Mouse (Mus musculus): ENCODE results near the gene Akap2. TPM values are rescaled to one million over a fixed set of nuclear protein-coding genes. Genes with fewer than 3 reads are reported as not detected.

Gene Akap2
- total RNA-seq, 2 experiments from 2014 or later: 90.7 to 99.5 TPM

DNA sequence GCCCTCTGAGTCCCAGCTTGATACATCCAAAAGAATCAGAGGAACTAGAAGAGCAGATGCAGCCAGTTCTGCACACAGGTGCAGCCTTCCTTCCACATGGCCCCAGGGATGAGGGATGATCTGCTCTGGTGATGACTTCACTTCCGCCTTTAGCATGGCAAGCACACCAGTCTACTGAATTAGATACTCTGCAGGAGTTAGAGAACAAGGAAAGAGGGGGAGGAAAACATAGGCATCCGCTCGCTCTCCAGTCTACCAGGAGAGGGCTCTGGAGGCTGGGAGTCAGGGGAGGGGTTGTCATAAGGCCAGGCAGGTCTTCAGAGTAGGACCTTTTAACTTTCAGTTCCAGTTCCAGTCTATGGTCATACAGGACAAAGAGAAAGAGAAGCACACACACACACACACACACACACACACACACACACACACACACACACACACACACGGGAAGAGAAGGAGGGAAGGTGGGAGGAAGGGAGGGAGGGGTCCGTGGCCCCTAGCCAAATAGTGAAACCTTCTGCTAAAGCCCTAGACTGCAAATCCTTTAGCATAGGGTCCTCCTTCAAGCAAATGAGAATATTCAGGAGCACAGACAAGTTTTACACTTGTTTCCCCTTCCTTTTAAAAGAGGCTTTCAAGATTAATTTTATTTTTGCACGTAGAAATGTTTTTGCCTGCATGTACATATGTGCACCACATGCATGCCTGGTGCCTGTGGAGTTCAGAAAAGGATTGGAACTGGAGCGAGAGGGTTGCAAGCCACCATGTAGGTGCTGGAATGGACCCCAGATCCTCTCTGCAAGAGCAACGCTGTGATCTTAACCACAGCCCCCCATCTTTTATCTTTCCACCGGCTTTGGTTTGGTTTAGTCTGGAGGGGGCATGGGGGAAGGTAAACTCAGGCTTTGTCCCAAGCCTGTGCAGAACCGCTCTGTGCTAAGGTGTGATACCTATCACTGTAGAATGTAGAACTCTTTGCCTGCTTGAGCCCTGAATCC, 197.0 kb downstream of the Akap2 start:
- DNase-seq: no peak

GRCm38 (mm10) chr4:57915216-57915965, 197.9 kb downstream of the Akap2 start:
- DNase-seq: peak; percentile 72 to 75

DNA sequence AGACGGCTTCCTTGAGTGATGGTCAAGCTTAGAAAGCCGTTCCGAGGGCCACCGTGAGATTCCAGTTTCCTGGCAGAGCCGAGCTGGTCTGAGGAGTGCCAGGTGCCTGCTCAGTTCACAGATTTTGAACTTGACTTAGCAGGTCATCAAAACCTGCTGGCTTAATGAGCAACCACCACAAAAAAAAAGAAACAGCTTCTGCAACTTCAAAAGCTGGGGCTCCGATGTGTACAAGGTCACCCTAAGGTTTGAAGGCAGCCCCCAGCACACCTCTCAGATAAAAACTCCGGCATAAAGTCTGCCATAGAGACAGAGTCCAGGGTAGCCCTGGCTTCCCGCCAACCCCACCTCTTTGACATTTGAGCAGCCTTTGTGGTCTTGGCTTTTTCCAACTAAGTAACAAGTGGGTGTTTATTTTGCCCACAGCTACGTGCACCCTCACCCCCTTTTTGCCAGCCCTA, 198.8 kb downstream of the Akap2 start, which contains the start of gene D630039A03Rik:
Gene D630039A03Rik, minus strand, starts transcription at position 97 of the 461 bp plus-strand sequence.
- DNase-seq: no peak

DNA sequence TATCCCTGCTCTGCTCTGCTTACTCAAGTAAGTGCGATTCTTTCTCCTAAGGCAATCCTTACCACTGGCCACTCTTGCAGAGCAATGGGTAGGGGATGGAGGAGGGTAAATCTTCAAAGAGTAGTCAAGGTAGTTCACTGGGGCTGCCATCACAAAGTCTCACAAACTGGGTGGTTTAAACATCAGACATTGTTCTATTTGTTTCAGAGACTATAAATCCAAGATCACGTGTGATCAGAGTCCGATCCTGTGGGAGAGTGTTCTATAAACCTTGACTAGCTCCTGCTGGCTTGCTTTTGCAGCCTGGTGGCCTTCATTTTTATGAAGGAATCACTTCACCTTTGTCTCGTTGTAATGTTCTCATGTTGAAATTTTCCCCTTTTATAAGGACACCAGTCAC, 199.3 kb downstream of the Akap2 start:
- no peak for DNase-seq

DNA sequence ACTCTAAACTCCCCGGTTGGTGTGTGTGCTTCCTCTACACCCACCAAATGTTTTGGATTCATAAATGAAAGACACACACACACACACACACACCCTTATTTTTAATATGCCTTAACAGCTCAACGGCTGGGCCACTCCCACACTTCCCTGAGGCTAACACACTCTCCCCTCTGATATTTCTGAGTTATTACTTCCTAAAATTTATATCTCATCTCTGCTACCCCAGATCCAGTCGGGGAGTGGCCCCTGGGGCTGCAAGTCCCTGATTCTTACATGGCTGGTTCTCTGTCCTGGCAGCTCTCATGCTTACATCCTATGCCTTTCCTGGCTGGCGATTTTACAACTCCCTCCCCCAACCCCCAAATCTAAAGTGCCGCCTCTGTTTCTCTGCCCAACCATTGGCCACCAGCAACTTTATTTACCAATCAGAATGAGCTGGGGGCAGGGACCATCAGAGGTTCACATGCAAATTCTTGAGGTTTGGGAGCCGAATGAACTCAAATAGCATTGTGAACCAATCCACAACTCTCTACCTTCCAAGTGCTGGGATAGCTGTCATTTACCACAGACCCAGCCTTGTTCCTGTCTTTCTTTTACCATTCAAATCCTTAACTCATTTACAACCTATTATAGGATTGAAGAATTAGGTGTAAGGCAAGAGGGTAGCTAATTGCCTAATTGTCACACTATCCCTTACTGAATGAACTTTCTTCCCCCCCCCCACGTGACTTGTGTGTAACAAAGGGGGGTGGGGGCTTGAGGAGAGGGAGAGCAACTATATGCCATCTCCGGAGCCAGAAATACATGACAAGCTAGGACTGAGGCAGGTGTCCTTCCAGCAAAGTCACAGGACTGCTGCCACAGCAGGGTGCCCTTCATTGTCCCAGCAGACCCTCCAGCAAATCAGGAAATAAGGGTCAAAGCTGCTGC, 202.3 kb downstream of the Akap2 start:
- no peak for DNase-seq

DNA sequence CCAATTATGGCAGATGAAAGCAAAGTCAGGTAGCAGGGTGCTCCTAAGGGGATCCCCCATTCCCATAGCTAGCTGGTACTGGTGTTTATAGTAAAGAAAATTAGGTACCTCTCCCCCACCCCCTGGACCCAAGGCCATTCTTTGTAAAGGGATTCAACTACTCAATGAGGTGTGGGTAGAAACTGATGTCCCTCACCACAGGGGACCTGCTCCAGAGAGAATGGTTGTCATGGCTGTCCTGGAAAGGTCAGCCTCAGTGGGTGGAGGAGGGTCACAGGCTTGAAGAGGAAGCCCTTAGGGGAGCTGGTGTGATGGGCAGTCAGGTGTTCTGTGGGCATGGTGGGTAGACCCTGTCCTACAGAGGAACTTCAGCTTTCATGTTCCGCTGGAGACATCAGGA, 203.1 kb downstream of the Akap2 start:
- no peak for DNase-seq

DNA sequence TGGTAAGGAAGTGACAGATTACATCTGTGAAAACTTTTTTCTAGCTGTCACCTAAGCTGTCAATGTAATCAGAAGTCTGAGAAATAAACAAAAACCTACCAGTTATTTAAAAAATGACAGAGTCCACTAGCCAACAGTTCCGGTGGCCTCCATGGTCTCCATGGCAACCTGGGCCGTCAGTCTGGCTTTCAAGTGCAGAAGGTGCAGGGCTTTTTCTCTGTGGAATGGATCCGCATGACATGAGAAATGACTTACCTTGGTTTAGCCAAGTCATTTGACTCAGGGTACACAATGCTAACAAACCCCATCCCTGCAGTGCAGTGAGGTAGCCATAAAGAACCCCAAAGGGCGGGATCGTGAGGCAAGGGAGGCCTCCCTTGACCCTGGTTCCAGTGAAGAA, 204.7 kb downstream of the Akap2 start:
- no peak for DNase-seq

DNA sequence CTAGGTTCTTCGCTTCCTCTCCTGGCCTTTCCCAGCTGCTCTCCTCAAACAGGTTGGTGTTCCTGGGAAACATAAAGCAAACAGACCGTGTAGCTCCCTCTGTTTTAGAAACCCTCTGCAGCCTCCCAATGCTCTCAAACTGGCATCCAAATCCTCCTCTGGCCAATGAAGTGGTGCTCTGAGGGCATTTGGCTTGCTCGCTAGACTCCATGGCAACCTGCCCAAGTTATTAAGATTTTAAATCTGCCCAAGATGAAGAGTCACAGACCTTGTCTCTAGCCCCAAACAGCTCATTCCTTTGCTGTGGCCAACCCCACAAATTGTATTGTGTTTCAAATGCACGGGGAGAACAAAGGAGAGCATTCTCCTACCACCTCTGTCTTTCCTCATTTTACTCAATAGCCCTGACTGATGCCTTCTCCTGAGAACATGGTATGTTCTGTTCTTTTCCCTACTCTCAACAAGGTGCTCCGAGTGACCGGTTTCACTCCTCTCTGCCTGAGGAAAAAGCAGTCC, 207.2 kb downstream of the Akap2 start:
- no peak for DNase-seq

GRCm38 (mm10) chr4:57927464-57928205, 210.2 kb downstream of the Akap2 start:
- DNase-seq: peak in 1 of 2 experiments; percentile 49

DNA sequence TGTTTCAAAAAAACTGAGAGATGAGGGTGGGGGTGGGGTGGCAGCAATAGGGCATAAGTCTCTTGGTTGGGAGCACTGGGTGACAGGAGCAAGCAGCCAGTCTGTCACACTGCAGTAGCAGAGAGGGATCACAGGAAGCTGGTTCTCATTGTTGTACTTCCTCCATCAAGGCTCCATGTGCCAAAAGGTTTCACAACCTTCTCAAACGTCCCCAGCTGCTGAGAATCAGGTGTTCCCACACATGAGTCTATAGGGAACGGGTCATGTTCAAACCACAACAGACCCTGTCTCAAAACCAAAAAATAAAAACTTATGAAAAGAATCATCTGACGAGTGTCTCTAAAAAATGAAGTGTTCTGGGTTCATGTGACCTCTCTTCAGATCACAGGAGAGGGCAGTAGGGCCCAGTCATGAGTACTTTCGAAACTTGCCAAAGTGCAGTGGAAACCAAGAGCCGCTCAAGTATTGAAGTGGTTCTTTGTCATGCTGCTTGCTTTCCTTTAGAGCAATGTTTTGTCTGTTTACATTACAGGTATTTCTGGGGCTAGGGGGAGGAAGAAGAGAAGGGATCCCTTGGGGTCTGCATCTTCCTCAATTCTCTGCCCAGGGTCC, 213.2 kb downstream of the Akap2 start:
- DNase-seq: peak in 1 of 2 experiments; percentile 34

DNA sequence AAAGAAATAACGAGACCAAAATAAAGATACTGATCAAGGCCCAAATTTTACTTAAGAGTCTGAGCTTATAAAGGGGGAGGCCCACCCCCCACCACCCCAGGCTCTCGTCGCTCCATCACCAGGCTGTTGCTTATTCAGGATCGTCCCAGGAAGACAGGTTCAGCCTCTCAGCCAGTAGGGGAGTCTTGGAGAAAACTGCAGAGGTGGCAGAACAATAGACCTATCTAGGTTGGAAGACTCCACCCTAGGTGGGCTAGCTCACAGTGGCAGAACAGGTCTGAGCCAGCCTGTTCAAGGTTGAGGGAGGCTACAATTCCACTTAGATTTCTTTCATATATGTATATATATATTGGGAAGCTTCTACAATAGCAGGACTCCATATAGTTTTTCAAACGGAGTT, 216.7 kb downstream of the Akap2 start:
- DNase-seq: no peak

DNA sequence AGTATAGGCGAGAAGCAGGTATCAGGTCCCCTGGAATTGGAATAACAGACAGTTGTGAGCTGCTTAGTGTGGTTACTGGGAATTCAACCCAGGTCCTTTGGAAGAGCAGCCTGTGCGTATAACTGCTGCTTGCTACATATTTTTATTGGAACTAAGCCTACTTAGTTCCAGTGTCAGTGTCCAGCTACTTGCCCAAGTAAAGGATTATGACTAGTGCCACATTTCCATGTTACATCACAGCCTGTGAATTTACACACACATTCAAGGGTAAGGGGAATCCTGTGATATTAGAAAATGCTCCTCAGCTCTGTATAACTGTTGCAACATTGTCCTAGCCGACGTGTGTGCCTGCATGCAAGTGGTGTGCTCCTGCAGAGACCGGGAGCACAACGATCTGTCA, 219.8 kb downstream of the Akap2 start:
- DNase-seq: no peak

- no peak for DNase-seq
Observed at GRCm38 (mm10) chr4:57940631-57941030, 223.2 kb downstream of the Akap2 start.

- DNase-seq: no peak
Observed at GRCm38 (mm10) chr4:57942892-57943291, 225.4 kb downstream of the Akap2 start.

Other genes starting within 250 kb of the Akap2 start
- 10 to 100 TPM; 35.7 to 40.6 TPM for gene Pakap, start 149.5 kb upstream of the Akap2 start, total RNA-seq (2021)
- gene D630039A03Rik, start 198.6 kb downstream of the Akap2 start, total RNA-seq (2021): under 1 TPM; 0.17 to 0.23 TPM
- gene Txn1, start 238.8 kb downstream of the Akap2 start, total RNA-seq (2021): 100 to 1,000 TPM; 115 to 116 TPM